Comparison of ENCODE assay signal across 9 mouse cellular contexts in the genomic region with DNA sequence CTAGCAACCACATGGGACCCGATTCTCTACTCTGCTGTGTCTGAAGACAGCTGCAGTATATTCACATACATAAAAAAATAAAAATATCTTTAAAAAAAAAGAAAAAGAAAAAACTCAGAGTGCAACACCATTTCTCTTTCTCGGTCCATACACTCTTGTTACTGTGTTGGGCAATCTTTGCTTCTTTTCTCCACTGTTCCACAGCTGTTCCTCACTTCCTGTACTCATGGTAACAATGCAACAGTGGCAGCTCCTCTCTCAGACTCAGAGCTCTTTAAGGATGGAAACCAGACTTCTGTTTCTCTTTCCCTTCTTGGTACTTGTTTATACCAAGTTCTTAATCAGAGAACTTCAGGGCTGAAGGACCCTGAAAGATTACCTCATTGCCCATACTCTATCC. TPM values are rescaled to one million over a fixed set of nuclear protein-coding genes. Genes with fewer than 3 reads are reported as not detected.
DNase-seq lines count a peak whose midpoint lies in the region; ATAC-seq and TF ChIP-seq lines count a peak whose summit lies in the region.
"Had no signal": no experiment of that assay in that cellular context is flagged by ENCODE, and none has a peak within 500 bp of the region (broad histone marks: within the 10 kb centered on the region; RNA-seq: fewer than 3 reads in every experiment).

No protein-coding gene starts in this region.

- DNase-seq in heart, adult 18-20 months, result no peak
- DNase-seq in MEL (ENCODE audit: low read depth, low spot score), result no peak
- no peak for DNase-seq in midbrain, embryonic 11.5 days (ENCODE audit: low spot score, missing footprints)
- no peak for DNase-seq in embryo, embryonic 10.5 days (ENCODE audit: low spot score)
- no peak for DNase-seq in c-Kit-positive CD71-positive TER-119-positive erythroid progenitor cells, embryonic 14.5 days (ENCODE audit: low spot score)
- DNase-seq in spleen, postnatal 14 days (ENCODE audit: low spot score in 2 of 2), result no peak
- DNase-seq: gastrocnemius, postnatal 10 days had no signal

- peaks cover 19% of the 10 kb centered on the region for H3K79me2 ChIP-seq in MEL (ENCODE audit: control insufficient read depth, insufficient read depth, low read length, poor library complexity)

- no peak for TF ChIP-seq POLR2A in MEL (IDR thresholded peaks at IDR 0.05; ENCODE audit: control insufficient read depth in 1 of 2, insufficient read depth in 1 of 2, low read depth in 1 of 2, low read length in 2 of 2, poor library complexity in 1 of 2)

- TF ChIP-seq EP300 in MEL (IDR thresholded peaks at IDR 0.05; ENCODE audit: low read depth in 1 of 2, low read length in 2 of 2), result no peak

- H3K9ac ChIP-seq in heart, embryonic 16.5 days (ENCODE audit: low read length), result peak overlapping the region; percentile 99
- peak overlapping the region; percentile 91; the same call in 1 of the 2 replicates for H3K9ac ChIP-seq in MEL (ENCODE audit: control insufficient read depth, low read depth, low read length, poor library complexity, severe bottlenecking)
- H3K9ac ChIP-seq in hindbrain, embryonic 13.5 days, result peak overlapping the region; percentile 91
- peak overlapping the region; percentile 91 for H3K9ac ChIP-seq in midbrain, embryonic 11.5 days (ENCODE audit: low read length)

- peaks cover 18% of the 10 kb centered on the region for H3K4me1 ChIP-seq in heart, embryonic 16.5 days (ENCODE audit: control insufficient read depth, insufficient read depth, low read length)
- peaks cover 0 to 8% of the 10 kb centered on the region in 2 experiments; a peak in 2 of 4 replicates for H3K4me1 ChIP-seq in MEL (ENCODE audit: control insufficient read depth in 1 of 2, insufficient read depth in 2 of 2, low read length in 2 of 2)
- peaks cover 40% of the 10 kb centered on the region for H3K4me1 ChIP-seq in hindbrain, embryonic 13.5 days (replicated peaks)
- H3K4me1 ChIP-seq in midbrain, embryonic 11.5 days (ENCODE audit: control insufficient read depth, insufficient read depth, low read length), result peaks cover 11% of the 10 kb centered on the region

- H3K27ac ChIP-seq in heart, embryonic 16.5 days (ENCODE audit: low read length), result peak overlapping the region; percentile 97
- no peak overlapping the region for H3K27ac ChIP-seq in MEL (ENCODE audit: control insufficient read depth, low read depth, low read length)
- H3K27ac ChIP-seq in hindbrain, embryonic 13.5 days, result peak overlapping the region; percentile 97; the same call in 1 of the 2 replicates
- no peak overlapping the region for H3K27ac ChIP-seq in midbrain, embryonic 11.5 days (ENCODE audit: low read depth, low read length)

- peak overlapping the region; percentile 86 for H3K4me2 ChIP-seq in heart, embryonic 16.5 days (ENCODE audit: low read depth, low read length)
- peak overlapping the region; percentile 83 for H3K4me2 ChIP-seq in hindbrain, embryonic 13.5 days
- peak overlapping the region; percentile 74 for H3K4me2 ChIP-seq in midbrain, embryonic 11.5 days

- no peak for ATAC-seq in heart, embryonic 16.5 days (replicated peaks; ENCODE audit: extremely low read depth, insufficient read depth, low FRiP score)
- no peak for ATAC-seq in hindbrain, embryonic 13.5 days (ENCODE audit: low FRiP score)
- no peak for ATAC-seq in midbrain, embryonic 11.5 days (ENCODE audit: low FRiP score)

- peak overlapping the region; percentile 98 for H3K4me3 ChIP-seq in heart, embryonic 16.5 days (ENCODE audit: low read length)
- H3K4me3 ChIP-seq in MEL (ENCODE audit: control insufficient read depth in 1 of 2, insufficient read depth in 1 of 2, low read depth in 2 of 2, low read length in 2 of 2), result peak overlapping the region; percentile 74 to 91
- H3K4me3 ChIP-seq in hindbrain, embryonic 13.5 days, result peak overlapping the region; percentile 90
- peak overlapping the region; percentile 91 for H3K4me3 ChIP-seq in midbrain, embryonic 11.5 days (ENCODE audit: low read depth, low read length)

- no peak for TF ChIP-seq RAD21 in MEL (IDR thresholded peaks at IDR 0.05; ENCODE audit: low read depth, low read length)

- H3K9me3 ChIP-seq in heart, embryonic 16.5 days (replicated peaks; ENCODE audit: control insufficient read depth, low read length), result no peaks in the 10 kb centered on the region
- no peaks in the 10 kb centered on the region for H3K9me3 ChIP-seq in MEL (replicated peaks; ENCODE audit: insufficient read depth, low read length)
- no peaks in the 10 kb centered on the region for H3K9me3 ChIP-seq in hindbrain, embryonic 13.5 days
- no peaks in the 10 kb centered on the region for H3K9me3 ChIP-seq in midbrain, embryonic 11.5 days (ENCODE audit: control insufficient read depth, low read length)

- WGBS in heart, embryonic 16.5 days, result 74% methylated on average over 2 of the region's 2 CpGs
- WGBS in hindbrain, embryonic 13.5 days, result 81% methylated on average over 2 of the region's 2 CpGs
- 90% methylated on average over 2 of the region's 2 CpGs for WGBS in midbrain, embryonic 11.5 days

- TF ChIP-seq CTCF in MEL (IDR thresholded peaks at IDR 0.05 in 2 of 3, conservative IDR thresholded peaks at IDR 0.05 in 1 of 3; ENCODE audit: control insufficient read depth in 1 of 3, insufficient read depth in 1 of 3, low read depth in 2 of 3, low read length in 3 of 3, poor library complexity in 1 of 3, severe bottlenecking in 1 of 3), result no peak

- no peaks in the 10 kb centered on the region for H3K27me3 ChIP-seq in heart, embryonic 16.5 days (ENCODE audit: control insufficient read depth, insufficient read depth, low read length)
- no peaks in the 10 kb centered on the region for H3K27me3 ChIP-seq in MEL (ENCODE audit: control insufficient read depth in 1 of 2, insufficient read depth in 2 of 2, low read length in 2 of 2)
- H3K27me3 ChIP-seq in hindbrain, embryonic 13.5 days, result no peaks in the 10 kb centered on the region
- no peaks in the 10 kb centered on the region for H3K27me3 ChIP-seq in midbrain, embryonic 11.5 days (ENCODE audit: control insufficient read depth, insufficient read depth, low read length)

- H3K36me3 ChIP-seq in heart, embryonic 16.5 days (ENCODE audit: control insufficient read depth, insufficient read depth), result peaks cover 26% of the 10 kb centered on the region
- peaks cover 5 to 16% of the 10 kb centered on the region in 2 experiments for H3K36me3 ChIP-seq in MEL (ENCODE audit: control insufficient read depth in 1 of 2, insufficient read depth in 2 of 2, low read length in 2 of 2)
- peaks cover 44% of the 10 kb centered on the region for H3K36me3 ChIP-seq in hindbrain, embryonic 13.5 days
- peaks cover 17% of the 10 kb centered on the region; the same call in 1 of the 2 replicates for H3K36me3 ChIP-seq in midbrain, embryonic 11.5 days (ENCODE audit: control insufficient read depth, insufficient read depth, low read length)

TF ChIP-seq in MEL, 35 proteins besides CTCF, POLR2A, EP300 and RAD21 (continues in another document):
- TF ChIP-seq NRF1 (IDR thresholded peaks at IDR 0.05; ENCODE audit: insufficient read depth, low read depth, low read length, poor library complexity, severe bottlenecking), result no peak
- no peak for TF ChIP-seq ZMIZ1 (IDR thresholded peaks at IDR 0.05; ENCODE audit: low read depth, low read length)

RNA-seq across cellular contexts. Expression of a gene that starts 1.1 kb away (rescaled TPM):
- polyA plus RNA-seq in heart, embryonic 16.5 days (2015; fragmentation: Nextera tagmentation; extraction: Ambion mirVana), result 27.8 and 29.1 TPM in 2 replicates
- 10 to 100 TPM; 18.3 to 26.0 TPM for total RNA-seq in heart, adult 18-20 months (2021)
- 18.0 and 21.9 TPM in 2 replicates for total RNA-seq in MEL (2012; rRNA removed)
- 10 to 100 TPM in 1 of 2 experiments, not detected in 1; 23.1 TPM for polyA plus RNA-seq in MEL (2012; ENCODE audit: insufficient read depth in 1 of 2, insufficient read length in 2 of 2, low read depth in 1 of 2, low replicate concordance in 2 of 2, missing spikeins in 1 of 2)
- polyA plus RNA-seq in hindbrain, embryonic 13.5 days (2015; fragmentation: Nextera tagmentation; extraction: Ambion mirVana), result 56.2 and 61.6 TPM in 2 replicates
- polyA plus RNA-seq in midbrain, embryonic 11.5 days (2014; fragmentation: Nextera tagmentation; extraction: Ambion mirVana), result 45.3 and 48.8 TPM in 2 replicates

RNA-seq across cellular contexts. Expression of a gene that starts 1.2 kb away (rescaled TPM):
- 414 and 420 TPM in 2 replicates for polyA plus RNA-seq in heart, embryonic 16.5 days (2015; fragmentation: Nextera tagmentation; extraction: Ambion mirVana)
- 1,000 to 10,000 TPM in 1 of 2 experiments, 100 to 1,000 TPM in 1; 874 to 1,007 TPM for total RNA-seq in heart, adult 18-20 months (2021)
- 134 and 137 TPM in 2 replicates for total RNA-seq in MEL (2012; rRNA removed)
- 100 to 1,000 TPM in 1 of 2 experiments, not detected in 1; 193 TPM for polyA plus RNA-seq in MEL (2012; ENCODE audit: insufficient read depth in 1 of 2, insufficient read length in 2 of 2, low read depth in 1 of 2, low replicate concordance in 2 of 2, missing spikeins in 1 of 2)
- 212 and 215 TPM in 2 replicates for polyA plus RNA-seq in hindbrain, embryonic 13.5 days (2015; fragmentation: Nextera tagmentation; extraction: Ambion mirVana)
- 200 and 204 TPM in 2 replicates for polyA plus RNA-seq in midbrain, embryonic 11.5 days (2014; fragmentation: Nextera tagmentation; extraction: Ambion mirVana)

RNA-seq across cellular contexts. Expression of a gene that starts 17.7 kb away (rescaled TPM):
- 10.8 and 11.2 TPM in 2 replicates for polyA plus RNA-seq in heart, embryonic 16.5 days (2015; fragmentation: Nextera tagmentation; extraction: Ambion mirVana)
- 1 to 10 TPM; 3.5 to 3.7 TPM for total RNA-seq in heart, adult 18-20 months (2021)
- not detected in 2 replicates for total RNA-seq in MEL (2012; rRNA removed)
- polyA plus RNA-seq in MEL (2012; ENCODE audit: insufficient read depth in 1 of 2, insufficient read length in 2 of 2, low read depth in 1 of 2, low replicate concordance in 2 of 2, missing spikeins in 1 of 2), result not detected
- polyA plus RNA-seq in hindbrain, embryonic 13.5 days (2015; fragmentation: Nextera tagmentation; extraction: Ambion mirVana), result 31.2 and 46.2 TPM in 2 replicates
- 12.3 and 13.1 TPM in 2 replicates for polyA plus RNA-seq in midbrain, embryonic 11.5 days (2014; fragmentation: Nextera tagmentation; extraction: Ambion mirVana)

RNA-seq across cellular contexts. Expression of a gene that starts 36.8 kb away (rescaled TPM):
- 100 and 108 TPM in 2 replicates for polyA plus RNA-seq in heart, embryonic 16.5 days (2015; fragmentation: Nextera tagmentation; extraction: Ambion mirVana)
- total RNA-seq in heart, adult 18-20 months (2021), result 10 to 100 TPM; 70.7 to 74.4 TPM
- total RNA-seq in MEL (2012; rRNA removed), result 46.2 and 49.6 TPM in 2 replicates
- polyA plus RNA-seq in MEL (2012; ENCODE audit: insufficient read depth in 1 of 2, insufficient read length in 2 of 2, low read depth in 1 of 2, low replicate concordance in 2 of 2, missing spikeins in 1 of 2), result 100 to 1,000 TPM in 1 of 2 experiments, 10 to 100 TPM in 1; 82.3 to 212 TPM
- polyA plus RNA-seq in hindbrain, embryonic 13.5 days (2015; fragmentation: Nextera tagmentation; extraction: Ambion mirVana), result 108 and 121 TPM in 2 replicates
- 99.8 and 103 TPM in 2 replicates for polyA plus RNA-seq in midbrain, embryonic 11.5 days (2014; fragmentation: Nextera tagmentation; extraction: Ambion mirVana)

RNA-seq across cellular contexts. Expression of a gene that starts 56.4 kb away (rescaled TPM):
- polyA plus RNA-seq in heart, embryonic 16.5 days (2015; fragmentation: Nextera tagmentation; extraction: Ambion mirVana), result 259 and 270 TPM in 2 replicates
- total RNA-seq in heart, adult 18-20 months (2021), result 100 to 1,000 TPM; 203 to 215 TPM
- total RNA-seq in MEL (2012; rRNA removed), result 85.7 and 91.5 TPM in 2 replicates
- 100 to 1,000 TPM in 1 of 2 experiments, not detected in 1; 167 TPM for polyA plus RNA-seq in MEL (2012; ENCODE audit: insufficient read depth in 1 of 2, insufficient read length in 2 of 2, low read depth in 1 of 2, low replicate concordance in 2 of 2, missing spikeins in 1 of 2)
- polyA plus RNA-seq in hindbrain, embryonic 13.5 days (2015; fragmentation: Nextera tagmentation; extraction: Ambion mirVana), result 258 and 261 TPM in 2 replicates
- 257 and 260 TPM in 2 replicates for polyA plus RNA-seq in midbrain, embryonic 11.5 days (2014; fragmentation: Nextera tagmentation; extraction: Ambion mirVana)

Comparison
In these comparisons a context has a peak if more than half of its experiments do, and no peak if none do; other contexts are left out.
1. H3K27ac ChIP-seq: peak in heart, embryonic 16.5 days (single experiment) and hindbrain, embryonic 13.5 days (single experiment); none in MEL (single experiment) and midbrain, embryonic 11.5 days (single experiment).
2. RNA of a gene that starts 17.7 kb away (polyA plus RNA-seq): 31.2 to 46.2 TPM in hindbrain, embryonic 13.5 days, 12.3 to 13.1 TPM in midbrain, embryonic 11.5 days and 10.8 to 11.2 TPM in heart, embryonic 16.5 days; not detected in MEL; every median in the first group is over 10 times any median in the second.
3. Peak in every context shown above with its lines, with median percentiles within 50 percentile points of each other: H3K4me2 ChIP-seq, H3K4me3 ChIP-seq and H3K9ac ChIP-seq.